Mouse (Mus musculus): Measurements from ENCODE around the gene Tmem191c. TPM values are rescaled to one million over a fixed set of nuclear protein-coding genes. Genes with fewer than 3 reads are reported as not detected.

Tmem191c gene
- polyA plus RNA-seq (2015; fragmentation: Nextera tagmentation; extraction: Ambion mirVana) = 3.2 and 4.5 TPM in 2 replicates

GRCm38 (mm10) chr16:17275721-17276120 is at the start of gene Tmem191c:
TSS of gene Tmem191c (plus strand) at chr16:17276077.

GRCm38 (mm10) chr16:17232794-17233701 is 42.8 kb upstream of the Tmem191c start, which contains the start of gene Hic2:
TSS of gene Hic2 (plus strand) at chr16:17233572.

GRCm38 (mm10) chr16:17331116-17331515 is 55.2 kb downstream of the Tmem191c start, which contains the start of gene Serpind1:
TSS of gene Serpind1 (plus strand) at chr16:17331371.

Other genes with a start within 250 kb of the Tmem191c start
- gene Ypel1, start 206.4 kb upstream of the Tmem191c start, polyA plus RNA-seq (2015; fragmentation: Nextera tagmentation; extraction: Ambion mirVana) = 5.3 and 7.5 TPM in 2 replicates
- 51.8 and 53.1 TPM in 2 replicates for gene Ppil2, start 164.8 kb upstream of the Tmem191c start, polyA plus RNA-seq (2015; fragmentation: Nextera tagmentation; extraction: Ambion mirVana)
- 1.2 and 1.7 TPM in 2 replicates for gene 2610318N02Rik, start 150.9 kb upstream of the Tmem191c start, polyA plus RNA-seq (2015; fragmentation: Nextera tagmentation; extraction: Ambion mirVana)
- 5.9 and 9.9 TPM in 2 replicates for gene Sdf2l1, start 143.7 kb upstream of the Tmem191c start, polyA plus RNA-seq (2015; fragmentation: Nextera tagmentation; extraction: Ambion mirVana)
- 0.59 and 1.2 TPM in 2 replicates for gene Ydjc, start 131.5 kb upstream of the Tmem191c start, polyA plus RNA-seq (2015; fragmentation: Nextera tagmentation; extraction: Ambion mirVana)
- 0.15 TPM in 2 replicates for gene Ccdc116, start 128.8 kb upstream of the Tmem191c start, polyA plus RNA-seq (2015; fragmentation: Nextera tagmentation; extraction: Ambion mirVana)
- 207 and 232 TPM in 2 replicates for gene Ube2l3, start 73.4 kb upstream of the Tmem191c start, polyA plus RNA-seq (2015; fragmentation: Nextera tagmentation; extraction: Ambion mirVana)
- 0.10 and 0.16 TPM in 2 replicates for gene Rimbp3, start 67.5 kb upstream of the Tmem191c start, polyA plus RNA-seq (2015; fragmentation: Nextera tagmentation; extraction: Ambion mirVana)
- 1.1 and 1.2 TPM in 2 replicates for gene Hic2, start 42.5 kb upstream of the Tmem191c start, polyA plus RNA-seq (2015; fragmentation: Nextera tagmentation; extraction: Ambion mirVana)
- gene Serpind1, start 55.3 kb downstream of the Tmem191c start, polyA plus RNA-seq (2015; fragmentation: Nextera tagmentation; extraction: Ambion mirVana) = 0.06 and 0.32 TPM in 2 replicates
- gene Snap29, start 129.9 kb downstream of the Tmem191c start, polyA plus RNA-seq (2015; fragmentation: Nextera tagmentation; extraction: Ambion mirVana) = 6.6 and 8.0 TPM in 2 replicates
- 7.5 and 9.4 TPM in 2 replicates for gene Pi4ka, start 130.2 kb downstream of the Tmem191c start, polyA plus RNA-seq (2015; fragmentation: Nextera tagmentation; extraction: Ambion mirVana)
- 36.6 and 38.3 TPM in 2 replicates for gene Crkl, start 175.9 kb downstream of the Tmem191c start, polyA plus RNA-seq (2015; fragmentation: Nextera tagmentation; extraction: Ambion mirVana)
- 0.96 and 1.1 TPM in 2 replicates for gene Aifm3, start 213.5 kb downstream of the Tmem191c start, polyA plus RNA-seq (2015; fragmentation: Nextera tagmentation; extraction: Ambion mirVana)
- gene Lztr1, start 232.6 kb downstream of the Tmem191c start, polyA plus RNA-seq (2015; fragmentation: Nextera tagmentation; extraction: Ambion mirVana) = 25.8 and 31.1 TPM in 2 replicates

All from skeletal muscle tissue, postnatal 0 days (tissue).